ENCODE assay signal across 9 mouse cellular contexts in the genomic region with DNA sequence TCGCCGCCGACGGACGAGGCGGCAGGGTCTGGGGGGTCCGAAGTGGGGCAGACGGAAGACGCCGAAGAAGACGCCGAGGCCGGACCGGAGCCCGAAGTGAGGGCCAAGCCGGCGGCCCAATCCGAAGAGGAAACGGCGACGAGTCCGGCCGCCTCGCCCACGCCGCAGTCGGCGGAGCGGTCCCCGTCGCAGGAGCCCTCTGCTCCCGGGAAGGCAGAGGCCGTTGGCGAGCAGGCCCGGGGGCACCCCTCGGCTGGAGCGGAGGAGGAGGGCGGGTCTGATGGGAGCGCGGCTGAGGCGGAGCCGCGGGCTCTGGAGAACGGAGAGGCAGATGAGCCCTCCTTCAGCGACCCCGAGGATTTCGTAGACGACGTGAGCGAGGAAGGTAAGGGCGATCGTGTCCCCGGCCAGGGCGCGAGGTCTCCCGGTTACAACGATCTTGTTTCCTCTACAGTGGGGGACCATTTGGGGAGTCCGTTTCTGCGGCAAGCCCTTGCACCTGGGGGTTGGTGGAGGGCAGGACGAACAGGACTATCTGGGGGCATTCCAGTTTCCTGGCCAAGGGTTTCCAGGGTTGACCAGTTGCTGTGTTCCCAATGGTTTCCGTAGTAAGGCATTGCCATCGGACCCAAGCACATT. TPM values are rescaled to one million over a fixed set of nuclear protein-coding genes. Genes with fewer than 3 reads are reported as not detected.
A peak's percentile ranks its signal among the peaks of the same experiment; 100 is the strongest.
DNase-seq lines count a peak whose midpoint lies in the region; ATAC-seq and TF ChIP-seq lines count a peak whose summit lies in the region.
"Had no signal": no experiment of that assay in that cellular context is flagged by ENCODE, and none has a peak within 500 bp of the region (broad histone marks: within the 10 kb centered on the region; RNA-seq: fewer than 3 reads in every experiment).

No protein-coding gene starts in this region.

- H3K9me3 ChIP-seq in embryonic facial prominence, embryonic 13.5 days, result no peaks in the 10 kb centered on the region
- no peaks in the 10 kb centered on the region for H3K9me3 ChIP-seq in intestine, postnatal 0 days (ENCODE audit: control insufficient read depth)
- no peaks in the 10 kb centered on the region for H3K9me3 ChIP-seq in midbrain, embryonic 13.5 days

- H3K36me3 ChIP-seq in embryonic facial prominence, embryonic 13.5 days, result peaks cover 17% of the 10 kb centered on the region
- H3K36me3 ChIP-seq in intestine, postnatal 0 days (ENCODE audit: control insufficient read depth, insufficient read depth), result 0 out of 2 replicates have a peak, but pooled peaks cover 6% of the 10 kb centered on the region
- H3K36me3 ChIP-seq in midbrain, embryonic 13.5 days, result peaks cover 14% of the 10 kb centered on the region

- H3K27me3 ChIP-seq in embryonic facial prominence, embryonic 13.5 days, result no peaks in the 10 kb centered on the region
- no peaks in the 10 kb centered on the region for H3K27me3 ChIP-seq in intestine, postnatal 0 days (replicated peaks; ENCODE audit: control insufficient read depth, insufficient read depth, low read length)
- H3K27me3 ChIP-seq in midbrain, embryonic 13.5 days, result no peaks in the 10 kb centered on the region

- peaks cover 24% of the 10 kb centered on the region for H3K4me1 ChIP-seq in embryonic facial prominence, embryonic 13.5 days
- H3K4me1 ChIP-seq in intestine, postnatal 0 days (replicated peaks; ENCODE audit: control insufficient read depth, insufficient read depth, low read length), result no peaks in the 10 kb centered on the region; the same call in 1 of the 2 replicates
- H3K4me1 ChIP-seq in midbrain, embryonic 13.5 days (replicated peaks), result peaks cover 37% of the 10 kb centered on the region

- peak overlapping the region; percentile 84 for H3K4me2 ChIP-seq in embryonic facial prominence, embryonic 13.5 days
- H3K4me2 ChIP-seq in intestine, postnatal 0 days (replicated peaks; ENCODE audit: low read depth), result peak overlapping the region; percentile 89
- H3K4me2 ChIP-seq in midbrain, embryonic 13.5 days (replicated peaks), result peak overlapping the region; percentile 96

- peak; percentile 54 for DNase-seq in adrenal gland, postnatal 25 days
- DNase-seq in adrenal gland, postnatal 4 days (ENCODE audit: low spot score in 2 of 2), result no peak
- no peak for DNase-seq in left cerebral cortex, adult 2 months (ENCODE audit: extremely low spot score in 1 of 2, low spot score in 2 of 2)
- DNase-seq in left cerebral cortex, adult 11 months (ENCODE audit: low spot score), result no peak
- no peak for DNase-seq in frontal cortex, adult 2 months (ENCODE audit: extremely low spot score in 1 of 2, low spot score in 1 of 2)

- peak overlapping the region; percentile 97 for H3K9ac ChIP-seq in embryonic facial prominence, embryonic 13.5 days
- H3K9ac ChIP-seq in intestine, postnatal 0 days (ENCODE audit: low read depth, low read length), result peak overlapping the region; percentile 68
- peak overlapping the region; percentile 99 for H3K9ac ChIP-seq in midbrain, embryonic 13.5 days (replicated peaks)

- intact Hi-C loops in left cerebral cortex, adult 2 months (cut with DNase I), result loop anchor here (2.0 to 5.0 kb wide), 3 partner anchors 85 to 582 kb away; a partner anchor contains a TSS

- under 1% methylated on average over 62 of the region's 62 CpGs for WGBS in embryonic facial prominence, embryonic 13.5 days
- WGBS in intestine, postnatal 0 days, result under 1% methylated on average over 62 of the region's 62 CpGs
- 0% methylated on average over 59 of the region's 62 CpGs for WGBS in midbrain, embryonic 13.5 days

- peak overlapping the region; percentile 100 for H3K27ac ChIP-seq in left cerebral cortex, adult 2 months
- H3K27ac ChIP-seq in embryonic facial prominence, embryonic 13.5 days, result peak overlapping the region; percentile 98
- H3K27ac ChIP-seq in intestine, postnatal 0 days (ENCODE audit: low read depth, low read length), result peak overlapping the region; percentile 51
- peak overlapping the region; percentile 93 for H3K27ac ChIP-seq in midbrain, embryonic 13.5 days

- ATAC-seq in embryonic facial prominence, embryonic 13.5 days (ENCODE audit: insufficient number of reproducible peaks, insufficient read depth, low FRiP score, low TSS enrichment, low read depth), result no peak
- ATAC-seq in intestine, postnatal 0 days, result peak; percentile 44
- peak; percentile 57 for ATAC-seq in midbrain, embryonic 13.5 days

- TF ChIP-seq CTCF in left cerebral cortex, adult 2 months (IDR thresholded peaks at IDR 0.05), result no peak
- no peak for TF ChIP-seq CTCF in intestine, postnatal 0 days (IDR thresholded peaks at IDR 0.05; ENCODE audit: low read depth)

- peak overlapping the region; percentile 81 for H3K4me3 ChIP-seq in left cerebral cortex, adult 2 months
- peak overlapping the region; percentile 100 for H3K4me3 ChIP-seq in embryonic facial prominence, embryonic 13.5 days
- H3K4me3 ChIP-seq in intestine, postnatal 0 days (ENCODE audit: low read depth, low read length), result peak overlapping the region; percentile 94
- H3K4me3 ChIP-seq in midbrain, embryonic 13.5 days (replicated peaks), result peak overlapping the region; percentile 100

RNA-seq across cellular contexts. Expression of a gene that starts 0.4 kb away (rescaled TPM):
- 159 and 237 TPM in 2 replicates for total RNA-seq in adrenal gland, postnatal 25 days (2021)
- 100 to 1,000 TPM; 147 to 157 TPM for total RNA-seq in adrenal gland, postnatal 4 days (2021)
- total RNA-seq in left cerebral cortex, adult 2 months (2021), result 10 to 100 TPM; 91.5 to 92.9 TPM
- 129 and 131 TPM in 2 replicates for polyA plus RNA-seq in embryonic facial prominence, embryonic 13.5 days (2015; fragmentation: Nextera tagmentation; extraction: Ambion mirVana)
- polyA plus RNA-seq in intestine, postnatal 0 days (2015; fragmentation: Nextera tagmentation; extraction: Ambion mirVana), result 52.3 and 54.6 TPM in 2 replicates
- 71.4 and 92.6 TPM in 2 replicates for polyA plus RNA-seq in midbrain, embryonic 13.5 days (2015; fragmentation: Nextera tagmentation; extraction: Ambion mirVana)
- polyA plus RNA-seq in frontal cortex, adult 2 months (2012; rRNA removed), result 75.0 and 75.3 TPM in 2 replicates

RNA-seq across cellular contexts. Expression of a gene that starts 25.9 kb away (rescaled TPM):
- 0.27 TPM in 1 of 2 replicates, not detected in the other for total RNA-seq in adrenal gland, postnatal 25 days (2021)
- under 1 TPM; 0.08 to 0.23 TPM for total RNA-seq in adrenal gland, postnatal 4 days (2021)
- not detected for total RNA-seq in left cerebral cortex, adult 2 months (2021)
- not detected in 2 replicates for polyA plus RNA-seq in embryonic facial prominence, embryonic 13.5 days (2015; fragmentation: Nextera tagmentation; extraction: Ambion mirVana)
- 0.05 TPM in 1 of 2 replicates, not detected in the other for polyA plus RNA-seq in intestine, postnatal 0 days (2015; fragmentation: Nextera tagmentation; extraction: Ambion mirVana)
- polyA plus RNA-seq in midbrain, embryonic 13.5 days (2015; fragmentation: Nextera tagmentation; extraction: Ambion mirVana), result not detected in 2 replicates
- polyA plus RNA-seq in frontal cortex, adult 2 months (2012; rRNA removed), result 0.06 and 0.15 TPM in 2 replicates
- total RNA-seq: hematopoietic stem cell, adult 5-6 weeks had no signal

RNA-seq across cellular contexts. Expression of a gene that starts 30.5 kb away (rescaled TPM):
- 18.0 and 18.4 TPM in 2 replicates for total RNA-seq in adrenal gland, postnatal 25 days (2021)
- total RNA-seq in adrenal gland, postnatal 4 days (2021), result 10 to 100 TPM; 28.0 to 29.5 TPM
- total RNA-seq in left cerebral cortex, adult 2 months (2021), result 10 to 100 TPM; 10.9 to 12.7 TPM
- polyA plus RNA-seq in embryonic facial prominence, embryonic 13.5 days (2015; fragmentation: Nextera tagmentation; extraction: Ambion mirVana), result 19.0 and 19.7 TPM in 2 replicates
- 67.5 and 89.0 TPM in 2 replicates for polyA plus RNA-seq in intestine, postnatal 0 days (2015; fragmentation: Nextera tagmentation; extraction: Ambion mirVana)
- 25.2 and 26.4 TPM in 2 replicates for polyA plus RNA-seq in midbrain, embryonic 13.5 days (2015; fragmentation: Nextera tagmentation; extraction: Ambion mirVana)
- 10.3 and 11.1 TPM in 2 replicates for polyA plus RNA-seq in frontal cortex, adult 2 months (2012; rRNA removed)
